Mouse (Mus musculus) ES-E14 (cell line): Measurements from ENCODE around the gene Pitpnm2.

ENCODE experiments used
- CHD2 ChIP-seq: IDR thresholded peaks from 2 replicates; pipeline ENCODE4 v1.6.1; 2014; ENCODE audit warnings: mild to moderate bottlenecking, low read depth, low read length, inconsistent platforms
- HCFC1 ChIP-seq: IDR thresholded peaks from 2 replicates; pipeline ENCODE4 v1.6.1; 2012; ENCODE audit warnings: low read length, inconsistent platforms, borderline replicate concordance; ENCODE audit not compliant: insufficient read depth
- MAFK ChIP-seq: IDR thresholded peaks from 2 replicates; pipeline ENCODE4 v1.6.1; 2014; ENCODE audit warnings: mild to moderate bottlenecking, low read depth, low read length, inconsistent platforms; ENCODE audit not compliant: insufficient read depth
- ZC3H11A ChIP-seq: IDR thresholded peaks from 2 replicates; pipeline ENCODE4 v1.6.1; 2012; ENCODE audit warnings: low read depth, mild to moderate bottlenecking, inconsistent platforms, low read length, borderline replicate concordance
- ZNF384 ChIP-seq: IDR thresholded peaks from 2 replicates; pipeline ENCODE4 v1.6.1; 2012; ENCODE audit warnings: low read depth, low read length, inconsistent platforms

DNA sequence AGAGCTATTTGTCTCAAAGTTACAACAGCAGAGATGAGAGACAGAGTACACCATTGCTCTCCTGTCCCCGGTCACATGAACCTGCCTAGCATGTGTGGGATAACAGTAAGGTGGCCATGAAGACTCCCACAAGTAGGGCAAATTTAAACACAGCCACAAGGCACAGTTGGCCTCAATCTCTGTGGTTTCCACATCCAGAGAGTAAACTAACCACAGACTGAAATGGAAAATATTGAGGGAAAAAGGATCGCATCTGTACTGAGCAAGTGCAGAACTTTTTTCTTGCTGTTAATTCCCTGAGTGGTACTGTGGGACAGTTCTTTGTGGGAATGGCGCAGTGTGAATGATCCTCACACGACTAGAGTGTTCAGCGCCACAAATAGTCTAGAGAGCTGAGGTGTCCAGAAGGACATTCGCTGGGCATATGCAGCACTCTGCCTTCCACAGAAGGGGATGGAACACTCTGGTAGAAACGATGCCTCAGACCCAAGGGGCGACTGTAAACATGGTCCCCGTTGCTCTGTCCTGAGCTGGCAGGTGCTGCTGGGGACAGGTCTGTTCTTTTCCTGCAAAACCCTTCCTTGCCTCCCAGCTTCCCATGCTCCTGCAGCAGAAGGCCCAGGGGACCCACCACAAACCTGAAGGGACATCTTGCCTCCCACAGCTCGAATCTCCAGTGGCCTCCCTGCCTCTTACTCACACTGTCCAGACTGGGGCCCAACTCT is 59.3 kb downstream of the Pitpnm2 start:
- TF ChIP-seq MAFK, result no peak
- no peak for TF ChIP-seq HCFC1
- no peak for TF ChIP-seq CHD2
- no peak for TF ChIP-seq ZNF384
- no peak for TF ChIP-seq ZC3H11A
